8 mouse cellular contexts compared by ENCODE assay signal in genomic region chr13:54621960-54622521, GRCm38 (mm10). TPM values are rescaled to one million over a fixed set of nuclear protein-coding genes. Genes with fewer than 3 reads are reported as not detected.
A peak's percentile ranks its signal among the peaks of the same experiment; 100 is the strongest.
DNase-seq lines count a peak whose midpoint lies in the region; ATAC-seq and TF ChIP-seq lines count a peak whose summit lies in the region.

No protein-coding gene starts in this region.

- TF ChIP-seq CTCF in kidney, adult 2 months (conservative IDR thresholded peaks at IDR 0.05; ENCODE audit: insufficient read depth, insufficient read length, low read depth, low read length): no peak

- H3K27me3 ChIP-seq in kidney, adult 2 months (replicated peaks; ENCODE audit: control insufficient read depth, insufficient read depth, low read length): no peaks in the 10 kb centered on the region
- H3K27me3 ChIP-seq in forebrain, embryonic 14.5 days (replicated peaks; ENCODE audit: control insufficient read depth, insufficient read depth, low read length): no peaks in the 10 kb centered on the region
- no peaks in the 10 kb centered on the region for H3K27me3 ChIP-seq in neural tube, embryonic 13.5 days

- H3K4me2 ChIP-seq in forebrain, embryonic 14.5 days (ENCODE audit: low read length): peak overlapping the region; percentile 92
- peak overlapping the region; percentile 93 for H3K4me2 ChIP-seq in neural tube, embryonic 13.5 days

- H3K4me1 ChIP-seq in kidney, adult 2 months (ENCODE audit: control insufficient read depth, insufficient read depth, low read length): peaks cover 5% of the 10 kb centered on the region; the same call in 1 of the 2 replicates
- H3K4me1 ChIP-seq in forebrain, embryonic 14.5 days (ENCODE audit: control insufficient read depth, insufficient read depth, low read length): peaks cover 7% of the 10 kb centered on the region
- peaks cover 30% of the 10 kb centered on the region for H3K4me1 ChIP-seq in neural tube, embryonic 13.5 days (replicated peaks)

- TF ChIP-seq POLR2A in kidney, adult 2 months (IDR thresholded peaks at IDR 0.05; ENCODE audit: low read depth, low read length): no peak

- H3K4me3 ChIP-seq in kidney, adult 2 months (ENCODE audit: insufficient read depth, low read depth, low read length): peak overlapping the region; percentile 93
- H3K4me3 ChIP-seq in forebrain, embryonic 14.5 days (ENCODE audit: low read depth, low read length): peak overlapping the region; percentile 92
- H3K4me3 ChIP-seq in neural tube, embryonic 13.5 days: peak overlapping the region; percentile 82

- peak overlapping the region; percentile 85 for H3K27ac ChIP-seq in kidney, adult 2 months (ENCODE audit: insufficient read depth, low read depth, low read length)
- peak overlapping the region; percentile 81 for H3K27ac ChIP-seq in forebrain, embryonic 14.5 days (ENCODE audit: low read depth, low read length)
- H3K27ac ChIP-seq in neural tube, embryonic 13.5 days (replicated peaks): peak overlapping the region; percentile 91

- H3K36me3 ChIP-seq in kidney, adult 2 months (ENCODE audit: control insufficient read depth, insufficient read depth, low read length): no peaks in the 10 kb centered on the region
- no peaks in the 10 kb centered on the region for H3K36me3 ChIP-seq in forebrain, embryonic 14.5 days (ENCODE audit: control insufficient read depth, insufficient read depth, low read length)
- 0 out of 2 replicates have a peak, but pooled peaks cover 2% of the 10 kb centered on the region for H3K36me3 ChIP-seq in neural tube, embryonic 13.5 days

- under 1% methylated on average over 27 of the region's 27 CpGs for WGBS in kidney, adult 2 months
- 1% methylated on average over 26 of the region's 27 CpGs for WGBS in forebrain, embryonic 14.5 days
- 1% methylated on average over 27 of the region's 27 CpGs for WGBS in neural tube, embryonic 13.5 days

- DNase-seq in kidney, adult 2 months: no peak
- DNase-seq in kidney, adult 8-10 months: no peak
- DNase-seq in R1 (ENCODE audit: low read depth, low spot score): peak; percentile 67
- DNase-seq in forebrain, embryonic 14.5 days (ENCODE audit: low spot score): no peak
- DNase-seq in liver: peak; percentile 48
- DNase-seq in yolk sac, embryonic 10.5 days (ENCODE audit: low spot score): no peak
- no peak for DNase-seq in right cerebral cortex, postnatal 14 days

- H3K9ac ChIP-seq in forebrain, embryonic 14.5 days (ENCODE audit: low read length): peak overlapping the region; percentile 94
- H3K9ac ChIP-seq in neural tube, embryonic 13.5 days: peak overlapping the region; percentile 96

- no peaks in the 10 kb centered on the region for H3K9me3 ChIP-seq in forebrain, embryonic 14.5 days (replicated peaks; ENCODE audit: control insufficient read depth, low read length)
- no peaks in the 10 kb centered on the region for H3K9me3 ChIP-seq in neural tube, embryonic 13.5 days

- no peak; the same call in 1 of the 2 replicates for ATAC-seq in forebrain, embryonic 14.5 days
- peak; percentile 71 for ATAC-seq in neural tube, embryonic 13.5 days (ENCODE audit: low read depth)

RNA-seq across cellular contexts. Expression of gene Faf2, which starts 0.5 kb away (rescaled TPM):
- 26.3 and 27.9 TPM in 2 replicates for polyA plus RNA-seq in kidney, adult 2 months (2012; rRNA removed)
- 90.3 and 93.9 TPM in 2 replicates for polyA plus RNA-seq in forebrain, embryonic 14.5 days (2014; fragmentation: Nextera tagmentation; extraction: Ambion mirVana)
- polyA plus RNA-seq in neural tube, embryonic 13.5 days (2015; fragmentation: Nextera tagmentation; extraction: Ambion mirVana): 64.5 and 67.7 TPM in 2 replicates

RNA-seq across cellular contexts. Expression of gene Cltb, which starts 10.9 kb away (rescaled TPM):
- 102 and 119 TPM in 2 replicates for polyA plus RNA-seq in kidney, adult 2 months (2012; rRNA removed)
- polyA plus RNA-seq in forebrain, embryonic 14.5 days (2014; fragmentation: Nextera tagmentation; extraction: Ambion mirVana): 84.4 and 107 TPM in 2 replicates
- polyA plus RNA-seq in neural tube, embryonic 13.5 days (2015; fragmentation: Nextera tagmentation; extraction: Ambion mirVana): 137 and 142 TPM in 2 replicates

RNA-seq across cellular contexts. Expression of gene Higd2a, which starts 32.0 kb away (rescaled TPM):
- polyA plus RNA-seq in kidney, adult 2 months (2012; rRNA removed): 365 and 419 TPM in 2 replicates
- polyA plus RNA-seq in forebrain, embryonic 14.5 days (2014; fragmentation: Nextera tagmentation; extraction: Ambion mirVana): 213 and 245 TPM in 2 replicates
- polyA plus RNA-seq in neural tube, embryonic 13.5 days (2015; fragmentation: Nextera tagmentation; extraction: Ambion mirVana): 216 and 245 TPM in 2 replicates

RNA-seq across cellular contexts. Expression of gene Nop16, which starts 32.2 kb away (rescaled TPM):
- 13.7 and 19.0 TPM in 2 replicates for polyA plus RNA-seq in kidney, adult 2 months (2012; rRNA removed)
- polyA plus RNA-seq in forebrain, embryonic 14.5 days (2014; fragmentation: Nextera tagmentation; extraction: Ambion mirVana): 31.4 and 38.8 TPM in 2 replicates
- 56.0 and 67.5 TPM in 2 replicates for polyA plus RNA-seq in neural tube, embryonic 13.5 days (2015; fragmentation: Nextera tagmentation; extraction: Ambion mirVana)

RNA-seq across cellular contexts. Expression of gene Arl10, which starts 47.2 kb away (rescaled TPM):
- 20.1 and 23.3 TPM in 2 replicates for polyA plus RNA-seq in kidney, adult 2 months (2012; rRNA removed)
- 57.4 and 72.5 TPM in 2 replicates for polyA plus RNA-seq in forebrain, embryonic 14.5 days (2014; fragmentation: Nextera tagmentation; extraction: Ambion mirVana)
- 65.8 and 67.0 TPM in 2 replicates for polyA plus RNA-seq in neural tube, embryonic 13.5 days (2015; fragmentation: Nextera tagmentation; extraction: Ambion mirVana)

Comparison
In these comparisons a context has a peak if more than half of its experiments do, and no peak if none do; other contexts are left out.
1. DNase-seq: peak in R1 (single experiment) and liver (single experiment); none in kidney, adult 2 months (single experiment), kidney, adult 8-10 months (0 of 2), forebrain, embryonic 14.5 days (single experiment), yolk sac, embryonic 10.5 days (single experiment) and right cerebral cortex, postnatal 14 days (single experiment).
2. Peak in every context shown above with its lines, with median percentiles within 50 percentile points of each other: H3K27ac ChIP-seq and H3K4me3 ChIP-seq.